Mouse (Mus musculus): ENCODE measurements around the gene Tgm3. TPM values are rescaled to one million over a fixed set of nuclear protein-coding genes. Genes with fewer than 3 reads are reported as not detected.

The Tgm3 gene
- polyA plus RNA-seq (2012; rRNA removed), result 0.11 and 0.22 TPM in 2 replicates

GRCm38 (mm10) chr2:130012026-130012425 is at the start of gene Tgm3:
Gene Tgm3, plus strand, starts transcription at chr2:130012349.

Other genes with a start within 250 kb of the Tgm3 start
- gene Stk35, start 211.8 kb upstream of the Tgm3 start, polyA plus RNA-seq (2012; rRNA removed), result 22.3 and 26.8 TPM in 2 replicates
- gene Tgm6, start 100.1 kb downstream of the Tgm3 start, polyA plus RNA-seq (2012; rRNA removed), result not detected in 2 replicates
- gene Snrpb, start 167.1 kb downstream of the Tgm3 start, polyA plus RNA-seq (2012; rRNA removed), result 372 and 422 TPM in 2 replicates
- gene Tmc2, start 182.8 kb downstream of the Tgm3 start, polyA plus RNA-seq (2012; rRNA removed), result 0.02 and 0.04 TPM in 2 replicates